Mouse (Mus musculus) heart, postnatal 25 days (tissue): ENCODE measurements around the gene Uggt2. TPM values are rescaled to one million over a fixed set of nuclear protein-coding genes. Genes with fewer than 3 reads are reported as not detected.

ENCODE experiments used
- DNase-seq: peaks from one replicate; pipeline ENCODE4 v3.0.0; 2022; ENCODE audit warnings: low spot score
- intact Hi-C: fragments of 180-260 bp; cut with DNase I; formaldehyde crosslinking; loops from one replicate; pipeline ENCODE4 v1.15.1; 2025
- total RNA-seq, 2 experiments: library from RNA; stranded (reverse); gene quantifications; 2 replicates each; pipeline ENCODE4 v1.2.3; 2021

Gene Uggt2
- total RNA-seq, 2 experiments from 2014 or later, result 6.0 to 6.2 TPM

DNA sequence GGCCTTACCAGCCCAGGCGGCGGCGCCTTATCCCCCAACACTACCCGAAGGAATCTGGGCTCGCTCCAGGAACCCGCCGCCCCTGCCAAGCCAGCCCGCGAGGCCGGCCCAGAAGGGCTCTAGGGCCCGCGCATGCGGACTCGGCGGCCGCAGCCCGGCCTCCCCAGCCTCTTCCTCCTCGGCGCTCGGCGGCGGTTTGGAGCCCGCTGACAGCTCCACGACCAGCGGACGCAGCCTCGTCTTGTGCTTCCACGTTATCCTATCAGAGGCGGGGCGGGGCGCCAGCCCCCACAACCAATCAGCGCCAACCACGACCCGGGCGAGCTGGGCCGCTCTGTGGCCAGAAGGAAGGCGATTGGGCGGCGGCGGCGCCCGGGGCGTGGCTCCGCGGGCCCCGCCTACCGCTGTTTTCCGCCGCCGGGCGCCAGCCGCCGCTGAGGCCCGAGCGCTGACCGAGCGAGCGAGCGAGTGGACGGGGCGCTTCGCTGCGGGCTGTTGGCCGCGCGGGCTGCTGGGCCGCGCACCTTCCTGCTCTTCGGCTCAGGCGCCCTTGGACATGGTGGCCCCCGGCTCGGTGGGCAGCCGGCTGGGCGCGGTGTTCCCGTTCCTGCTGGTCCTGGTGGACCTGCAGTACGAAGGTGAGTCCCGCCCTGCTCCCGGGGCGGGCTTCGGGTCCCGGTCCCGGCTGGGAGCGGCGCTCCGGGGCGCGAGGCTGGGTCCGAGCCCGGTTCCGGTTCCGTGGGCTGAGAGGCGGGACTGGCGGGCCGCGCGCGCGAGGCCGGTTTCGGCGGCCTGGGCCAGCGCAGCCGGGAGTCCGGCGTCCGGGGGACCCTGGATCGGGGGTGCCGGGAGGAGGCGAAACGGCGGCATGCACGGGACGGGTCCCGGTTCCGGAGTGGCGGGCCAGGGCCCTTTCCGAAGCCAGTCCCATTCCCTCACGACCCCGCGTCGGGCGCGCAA lies 161.4 kb downstream of the Uggt2 start, which contains the start of gene Dnajc3:
TSS of gene Dnajc3 (plus strand) at position 444 of the 960 bp plus-strand sequence.
- intact Hi-C loops, result loop anchor here (5.0 kb wide), 1 partner anchor 69 kb away; no protein-coding TSS in a partner anchor
- peak; percentile 100 for DNase-seq

DNA sequence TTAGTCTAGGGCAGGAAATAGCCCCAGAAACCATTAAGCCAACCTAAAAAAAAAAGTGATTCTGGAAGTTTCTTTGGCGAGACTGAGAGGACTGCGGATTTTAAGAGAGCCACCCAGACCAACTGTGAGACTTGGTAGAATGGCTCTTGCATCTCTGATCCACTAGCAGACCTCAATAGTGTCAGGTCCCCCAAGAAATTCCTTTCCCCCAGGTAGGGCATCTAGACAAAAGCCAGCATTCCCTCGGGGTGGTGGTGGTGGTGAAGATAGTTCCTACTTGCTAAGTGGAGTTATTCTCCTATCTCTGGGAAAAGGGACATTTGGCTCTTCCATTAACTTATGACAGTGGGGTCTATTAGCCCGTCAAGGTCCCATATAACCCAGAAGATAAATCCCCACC lies 162.3 kb downstream of the Uggt2 start:
- intact Hi-C loops, result loop anchor here (5.0 kb wide), 1 partner anchor 70 kb away; no protein-coding TSS in a partner anchor
- no peak for DNase-seq

GRCm38 (mm10) chr14:118936236-118936635 lies 163.0 kb downstream of the Uggt2 start:
- intact Hi-C loops, result loop anchor here (5.0 kb wide), 1 partner anchor 71 kb away; no protein-coding TSS in a partner anchor

More at GRCm38 (mm10) chr14:118936236-118936635, 163.0 kb downstream of the Uggt2 start:
- DNase-seq, result no peak

Other genes with a start within 250 kb of the Uggt2 start
- 1 to 10 TPM; 2.2 to 2.3 TPM for gene Dzip1, start 174.0 kb downstream of the Uggt2 start, total RNA-seq
- 10 to 100 TPM; 28.8 to 33.1 TPM for gene Dnajc3, start 161.5 kb downstream of the Uggt2 start, total RNA-seq
- not detected for gene Hs6st3, start 38.9 kb upstream of the Uggt2 start, total RNA-seq